Mouse (Mus musculus) liver, embryonic 12.5 days (tissue): Measurements from ENCODE around the gene Prdm10. TPM values are rescaled to one million over a fixed set of nuclear protein-coding genes. Genes with fewer than 3 reads are reported as not detected.
A peak's percentile ranks its signal among the peaks of the same experiment; 100 is the strongest.

Source experiments
- ATAC-seq: fragments of 200-750 bp; cut with Nextera tagmentation; 2 replicates; pipeline ENCODE4 v1.8.0; 2017; ENCODE audit warnings: moderate number of reproducible peaks, mild to moderate bottlenecking, moderate library complexity
- H3K27ac ChIP-seq: fragments of 300-500 bp; sonication (generic); 2 replicates; pipeline ENCODE4 v1.5.1; 2016; ENCODE audit warnings: mild to moderate bottlenecking
- H3K27me3 ChIP-seq: fragments of 300-500 bp; sonication (generic); replicated peaks from 2 replicates; pipeline ENCODE4 v1.6.1; 2016; ENCODE audit warnings: mild to moderate bottlenecking, moderate library complexity
- H3K36me3 ChIP-seq: fragments of 300-500 bp; sonication (generic); 2 replicates; pipeline ENCODE4 v1.6.1; 2016; ENCODE audit warnings: mild to moderate bottlenecking, moderate library complexity
- H3K4me1 ChIP-seq: fragments of 300-500 bp; sonication (generic); 2 replicates; pipeline ENCODE4 v1.6.1; 2016
- H3K4me2 ChIP-seq: fragments of 300-500 bp; sonication (generic); 2 replicates; pipeline ENCODE4 v1.6.1; 2016; ENCODE audit warnings: mild to moderate bottlenecking, moderate library complexity
- H3K4me3 ChIP-seq: fragments of 300-500 bp; sonication (generic); 2 replicates; pipeline ENCODE4 v1.5.1; 2016; ENCODE audit warnings: mild to moderate bottlenecking, moderate library complexity
- H3K9ac ChIP-seq: fragments of 300-500 bp; sonication (generic); 2 replicates; pipeline ENCODE4 v1.6.1; 2016; ENCODE audit warnings: mild to moderate bottlenecking, moderate library complexity
- H3K9me3 ChIP-seq: fragments of 300-500 bp; sonication (generic); replicated peaks from 2 replicates; pipeline ENCODE4 v1.6.1; 2016; ENCODE audit warnings: mild to moderate bottlenecking, moderate library complexity
- WGBS: fragments of 180-500 bp; shearing (Covaris S2); methylation state at CpG from one replicate; pipeline ENCODE4 v1.1.7; 2016; ENCODE audit not compliant: insufficient replicate concordance; 5-methylcytosine and 5-hydroxymethylcytosine counted together
- polyA plus RNA-seq: library from polyadenylated mRNA; unstranded; fragments of >200 nt; fragmentation: Nextera tagmentation; extraction: Ambion mirVana; gene quantifications from 2 replicates; pipeline ENCODE4 v1.2.1, GENCODE M21; 2016

Gene Prdm10
- polyA plus RNA-seq, 1 experiment from 2014 or later: 4.7 TPM

GRCm38 (mm10) chr9:31307232-31307631, 26.9 kb downstream of the Prdm10 start:
- no peak for ATAC-seq
- no peak overlapping the region for H3K9ac ChIP-seq
- H3K4me1 ChIP-seq: peaks cover 23% of the 10 kb centered on the region
- no peak overlapping the region for H3K27ac ChIP-seq
- 79% methylated on average over 3 of the region's 3 CpGs for WGBS
- no peak overlapping the region for H3K4me2 ChIP-seq
- H3K36me3 ChIP-seq: peaks cover 9% of the 10 kb centered on the region
- H3K4me3 ChIP-seq: no peak overlapping the region
- H3K9me3 ChIP-seq: no peaks in the 10 kb centered on the region
- H3K27me3 ChIP-seq: no peaks in the 10 kb centered on the region

- H3K27me3 ChIP-seq: no peaks in the 10 kb centered on the region
- no peak overlapping the region for H3K4me3 ChIP-seq
- H3K27ac ChIP-seq: no peak overlapping the region
- peaks cover 24% of the 10 kb centered on the region for H3K4me1 ChIP-seq
- 33% methylated on average over 5 of the region's 5 CpGs for WGBS
- H3K9me3 ChIP-seq: no peaks in the 10 kb centered on the region
- ATAC-seq: no peak
- no peak overlapping the region for H3K4me2 ChIP-seq
- H3K36me3 ChIP-seq: peaks cover 10% of the 10 kb centered on the region
- no peak overlapping the region for H3K9ac ChIP-seq
Measured at GRCm38 (mm10) chr9:31309041-31309440, 28.7 kb downstream of the Prdm10 start.

GRCm38 (mm10) chr9:31310662-31311061, 30.3 kb downstream of the Prdm10 start:
- WGBS: 76% methylated on average over 4 of the region's 4 CpGs
- peaks cover 28% of the 10 kb centered on the region for H3K4me1 ChIP-seq
- no peak overlapping the region for H3K9ac ChIP-seq
- H3K27me3 ChIP-seq: no peaks in the 10 kb centered on the region
- H3K4me3 ChIP-seq: no peak overlapping the region
- no peaks in the 10 kb centered on the region for H3K9me3 ChIP-seq
- no peak for ATAC-seq
- no peak overlapping the region for H3K4me2 ChIP-seq
- H3K27ac ChIP-seq: no peak overlapping the region
- H3K36me3 ChIP-seq: peaks cover 16% of the 10 kb centered on the region

- WGBS: 19% methylated on average over 1 of the region's 1 CpGs
- H3K9me3 ChIP-seq: no peaks in the 10 kb centered on the region
- no peak overlapping the region for H3K9ac ChIP-seq
- H3K4me2 ChIP-seq: no peak overlapping the region
- no peak overlapping the region for H3K4me3 ChIP-seq
- peaks cover 26% of the 10 kb centered on the region for H3K4me1 ChIP-seq
- H3K27ac ChIP-seq: no peak overlapping the region
- peaks cover 20% of the 10 kb centered on the region for H3K36me3 ChIP-seq
- ATAC-seq: peak; percentile 58
- no peaks in the 10 kb centered on the region for H3K27me3 ChIP-seq
Measured at GRCm38 (mm10) chr9:31313876-31314275, 33.5 kb downstream of the Prdm10 start.

- H3K9ac ChIP-seq: no peak overlapping the region
- peaks cover 21% of the 10 kb centered on the region for H3K4me1 ChIP-seq
- no peaks in the 10 kb centered on the region for H3K27me3 ChIP-seq
- H3K36me3 ChIP-seq: peaks cover 22% of the 10 kb centered on the region
- H3K4me3 ChIP-seq: no peak overlapping the region
- no peak overlapping the region for H3K27ac ChIP-seq
- H3K9me3 ChIP-seq: no peaks in the 10 kb centered on the region
- ATAC-seq: no peak
- 81% methylated on average over 8 of the region's 8 CpGs for WGBS
- no peak overlapping the region for H3K4me2 ChIP-seq
Measured at GRCm38 (mm10) chr9:31315983-31316382, 35.6 kb downstream of the Prdm10 start.

- Histone ChIP-seq H3K27ac (no peak overlapping the region), H3K9me3 (no peaks in the 10 kb centered on the region), H3K4me3 (no peak overlapping the region), H3K4me2 (no peak overlapping the region), H3K4me1 (peaks cover 27% of the 10 kb centered on the region), H3K27me3 (no peaks in the 10 kb centered on the region), H3K9ac (no peak overlapping the region), H3K36me3 (peaks cover 12% of the 10 kb centered on the region)
- WGBS: 74% methylated on average over 5 of the region's 5 CpGs
- ATAC-seq: no peak
Measured at GRCm38 (mm10) chr9:31318956-31319355, 38.6 kb downstream of the Prdm10 start.

GRCm38 (mm10) chr9:31320734-31321133, 40.4 kb downstream of the Prdm10 start:
- 79% methylated on average over 1 of the region's 1 CpGs for WGBS
- Histone ChIP-seq H3K9me3 (no peaks in the 10 kb centered on the region), H3K4me2 (no peak overlapping the region), H3K4me3 (no peak overlapping the region), H3K36me3 (peaks cover 10% of the 10 kb centered on the region), H3K27me3 (no peaks in the 10 kb centered on the region), H3K4me1 (peaks cover 23% of the 10 kb centered on the region), H3K9ac (no peak overlapping the region), H3K27ac (no peak overlapping the region)
- ATAC-seq: no peak

- Histone ChIP-seq H3K36me3 (peaks cover 15% of the 10 kb centered on the region), H3K9me3 (no peaks in the 10 kb centered on the region), H3K27ac (0 out of 2 replicates have a peak overlapping the region, but pooled peaks have one; percentile 33), H3K27me3 (no peaks in the 10 kb centered on the region), H3K9ac (no peak overlapping the region), H3K4me2 (no peak overlapping the region), H3K4me1 (peaks cover 23% of the 10 kb centered on the region), H3K4me3 (no peak overlapping the region)
- 67% methylated on average over 4 of the region's 4 CpGs for WGBS
- ATAC-seq: no peak
Measured at GRCm38 (mm10) chr9:31321526-31321925, 41.2 kb downstream of the Prdm10 start.

GRCm38 (mm10) chr9:31322090-31322489, 41.8 kb downstream of the Prdm10 start:
- ATAC-seq: peak; percentile 83
- H3K9ac ChIP-seq: no peak overlapping the region
- WGBS: 55% methylated on average over 5 of the region's 5 CpGs

GRCm38 (mm10) chr9:31330816-31331215, 50.5 kb downstream of the Prdm10 start:
- no peak for ATAC-seq
- no peak overlapping the region for H3K4me2 ChIP-seq
- no peaks in the 10 kb centered on the region for H3K27me3 ChIP-seq
- no peak overlapping the region for H3K9ac ChIP-seq
- H3K27ac ChIP-seq: no peak overlapping the region
- H3K4me3 ChIP-seq: no peak overlapping the region
- WGBS: 77% methylated on average over 3 of the region's 3 CpGs
- no peaks in the 10 kb centered on the region for H3K9me3 ChIP-seq
- 0 out of 2 replicates have a peak, but pooled peaks cover 3% of the 10 kb centered on the region for H3K4me1 ChIP-seq
- H3K36me3 ChIP-seq: peaks cover 38% of the 10 kb centered on the region

More at GRCm38 (mm10) chr9:31322090-31322489, 41.8 kb downstream of the Prdm10 start:
- no peaks in the 10 kb centered on the region for H3K27me3 ChIP-seq
- H3K36me3 ChIP-seq: peaks cover 16% of the 10 kb centered on the region
- no peak overlapping the region for H3K4me3 ChIP-seq
- peaks cover 23% of the 10 kb centered on the region for H3K4me1 ChIP-seq
- H3K9me3 ChIP-seq: no peaks in the 10 kb centered on the region
- no peak overlapping the region for H3K4me2 ChIP-seq
- H3K27ac ChIP-seq: peak overlapping the region; percentile 33; the same call in 1 of the 2 replicates

GRCm38 (mm10) chr9:31331246-31331645, 50.9 kb downstream of the Prdm10 start:
- WGBS: 68% methylated on average over 4 of the region's 4 CpGs
- Histone ChIP-seq H3K27ac (no peak overlapping the region), H3K9me3 (no peaks in the 10 kb centered on the region), H3K9ac (no peak overlapping the region), H3K4me2 (no peak overlapping the region), H3K36me3 (peaks cover 38% of the 10 kb centered on the region), H3K4me3 (no peak overlapping the region), H3K27me3 (no peaks in the 10 kb centered on the region), H3K4me1 (0 out of 2 replicates have a peak, but pooled peaks cover 3% of the 10 kb centered on the region)
- ATAC-seq: no peak

- peak; percentile 60; the same call in 1 of the 2 replicates for ATAC-seq
Measured at GRCm38 (mm10) chr9:31331906-31332305, 51.6 kb downstream of the Prdm10 start.

GRCm38 (mm10) chr9:31332826-31333225, 52.5 kb downstream of the Prdm10 start:
- no peaks in the 10 kb centered on the region for H3K9me3 ChIP-seq
- no peak overlapping the region for H3K4me2 ChIP-seq
- H3K4me3 ChIP-seq: no peak overlapping the region
- peaks cover 35% of the 10 kb centered on the region for H3K36me3 ChIP-seq
- no peak overlapping the region for H3K27ac ChIP-seq
- no peak for ATAC-seq
- H3K4me1 ChIP-seq: 0 out of 2 replicates have a peak, but pooled peaks cover 3% of the 10 kb centered on the region
- H3K9ac ChIP-seq: no peak overlapping the region
- no peaks in the 10 kb centered on the region for H3K27me3 ChIP-seq

More at GRCm38 (mm10) chr9:31331906-31332305, 51.6 kb downstream of the Prdm10 start:
- no peak overlapping the region for H3K4me3 ChIP-seq
- no peak overlapping the region for H3K9ac ChIP-seq
- 0 out of 2 replicates have a peak, but pooled peaks cover 3% of the 10 kb centered on the region for H3K4me1 ChIP-seq
- H3K27me3 ChIP-seq: no peaks in the 10 kb centered on the region
- no peak overlapping the region for H3K27ac ChIP-seq
- 77% methylated on average over 3 of the region's 3 CpGs for WGBS
- H3K4me2 ChIP-seq: no peak overlapping the region
- no peaks in the 10 kb centered on the region for H3K9me3 ChIP-seq
- peaks cover 43% of the 10 kb centered on the region for H3K36me3 ChIP-seq
